Mouse (Mus musculus) heart, postnatal 0 days (tissue): ENCODE data around the gene Gm9999. TPM values are rescaled to one million over a fixed set of nuclear protein-coding genes. Genes with fewer than 3 reads are reported as not detected.

Source experiments
- ATAC-seq: fragments of 200-750 bp; cut with Nextera tagmentation; 2 replicates; pipeline ENCODE4 v1.8.0; 2017; ENCODE audit warnings: low read depth, moderate number of reproducible peaks, moderate library complexity; ENCODE audit not compliant: insufficient read depth
- DNase-seq: peaks from one replicate; pipeline ENCODE4 v3.0.0-alpha.2; 2016; ENCODE audit warnings: low spot score
- H3K27ac ChIP-seq: fragments of 300-500 bp; sonication (generic); 2 replicates; pipeline ENCODE4 v1.5.1; 2014; ENCODE audit warnings: low read depth, mild to moderate bottlenecking
- H3K27me3 ChIP-seq: fragments of 300-500 bp; sonication (generic); 2 replicates; pipeline ENCODE4 v1.6.1; 2014; ENCODE audit warnings: low read length, mixed read lengths; ENCODE audit not compliant: control insufficient read depth, insufficient read depth
- H3K36me3 ChIP-seq: fragments of 300-500 bp; sonication (generic); replicated peaks from 2 replicates; pipeline ENCODE4 v1.6.1; 2014; ENCODE audit warnings: low read length, mixed read lengths; ENCODE audit not compliant: control insufficient read depth, insufficient read depth
- H3K4me1 ChIP-seq: fragments of 300-500 bp; sonication (generic); 2 replicates; pipeline ENCODE4 v1.6.1; 2014; ENCODE audit warnings: antibody characterized with exemption; ENCODE audit not compliant: control insufficient read depth, insufficient read depth
- H3K4me2 ChIP-seq: fragments of 300-500 bp; sonication (generic); 2 replicates; pipeline ENCODE4 v1.6.1; 2014; ENCODE audit warnings: low read depth, mild to moderate bottlenecking, low read length, moderate library complexity
- H3K4me3 ChIP-seq: fragments of 300-500 bp; sonication (generic); 2 replicates; pipeline ENCODE4 v1.5.1; 2014; ENCODE audit warnings: low read depth, low read length
- H3K9ac ChIP-seq: fragments of 300-500 bp; sonication (generic); replicated peaks from 2 replicates; pipeline ENCODE4 v1.6.1; 2014; ENCODE audit warnings: low read depth, low read length, mixed read lengths
- H3K9me3 ChIP-seq: fragments of 300-500 bp; sonication (generic); replicated peaks from 2 replicates; pipeline ENCODE4 v1.6.1; 2016; ENCODE audit warnings: low read length; ENCODE audit not compliant: control insufficient read depth
- CTCF ChIP-seq: IDR thresholded peaks from 2 replicates; pipeline ENCODE4 v1.5.1; 2016; ENCODE audit warnings: antibody characterized with exemption, control low read depth, low read depth
- EP300 ChIP-seq: IDR thresholded peaks from 2 replicates; pipeline ENCODE4 v1.6.1; 2016; ENCODE audit warnings: antibody characterized with exemption, low read depth
- WGBS: fragments of 180-500 bp; shearing (Covaris S2); extraction: QIAGEN DNeasy Blood & Tissue Kit; methylation state at CpG from one replicate; pipeline ENCODE4 v1.1.7; 2014; 5-methylcytosine and 5-hydroxymethylcytosine counted together
- polyA plus RNA-seq: library from polyadenylated mRNA; unstranded; fragments of >200 nt; fragmentation: Nextera tagmentation; extraction: Ambion mirVana; gene quantifications from 2 replicates; pipeline ENCODE4 v1.2.1, GENCODE M21; 2015
- total RNA-seq: library from RNA; depleted of rRNA; stranded (reverse); fragments of >200 nt; gene quantifications from 2 replicates; pipeline ENCODE4 v1.2.3, GENCODE M21; 2014; ENCODE audit warnings: low replicate concordance; rRNA removed

Gene Gm9999
- total and polyA plus RNA-seq, 2 experiments from 2014 or later = not detected

DNA sequence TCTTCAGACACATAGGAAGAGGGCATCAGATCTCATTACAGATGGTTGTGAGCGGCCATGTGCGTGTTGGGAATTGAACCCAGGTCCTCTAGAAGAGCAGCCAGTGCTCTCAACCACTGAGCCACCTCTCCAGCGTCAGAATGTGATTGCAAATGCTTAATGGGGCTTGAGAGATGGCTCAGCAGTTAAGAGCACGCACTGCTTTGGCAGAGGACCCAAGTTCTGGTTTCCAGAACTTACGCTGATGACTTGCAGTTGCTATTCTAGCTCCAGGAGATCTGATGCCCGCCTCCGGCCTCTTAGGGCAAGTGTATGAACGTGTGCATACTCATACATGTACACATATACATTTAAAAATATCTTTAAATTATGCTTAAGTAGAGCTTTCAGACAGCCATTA is 52.0 kb downstream of the Gm9999 start:
- ATAC-seq = no peak
- no peak overlapping the region for H3K27ac ChIP-seq
- H3K9ac ChIP-seq = no peak overlapping the region
- no peak for DNase-seq
- no peak overlapping the region for H3K4me3 ChIP-seq
- WGBS = 69% methylated on average over 8 of the region's 8 CpGs
- no peaks in the 10 kb centered on the region for H3K27me3 ChIP-seq
- H3K36me3 ChIP-seq = no peaks in the 10 kb centered on the region
- no peaks in the 10 kb centered on the region for H3K4me1 ChIP-seq
- H3K9me3 ChIP-seq = no peaks in the 10 kb centered on the region
- TF ChIP-seq EP300 = no peak
- TF ChIP-seq CTCF = no peak
- H3K4me2 ChIP-seq = no peak overlapping the region

Other genes starting within 250 kb of the Gm9999 start
- not detected in 2 replicates for gene Saa1, start 240.6 kb upstream of the Gm9999 start, total RNA-seq
- gene Saa1, start 240.6 kb upstream of the Gm9999 start, polyA plus RNA-seq = not detected in 2 replicates
- gene Saa2, start 231.8 kb upstream of the Gm9999 start, total RNA-seq = not detected in 2 replicates
- gene Saa2, start 231.8 kb upstream of the Gm9999 start, polyA plus RNA-seq = not detected in 2 replicates
- 7.9 and 23.9 TPM in 2 replicates for gene Hps5, start 187.5 kb upstream of the Gm9999 start, total RNA-seq
- gene Hps5, start 187.5 kb upstream of the Gm9999 start, polyA plus RNA-seq = 5.6 and 6.3 TPM in 2 replicates
- 29.0 and 40.4 TPM in 2 replicates for gene Gtf2h1, start 187.5 kb upstream of the Gm9999 start, total RNA-seq
- gene Gtf2h1, start 187.5 kb upstream of the Gm9999 start, polyA plus RNA-seq = 22.8 and 24.0 TPM in 2 replicates
- gene Ldha, start 142.1 kb upstream of the Gm9999 start, total RNA-seq = 1,604 and 1,792 TPM in 2 replicates
- gene Ldha, start 142.1 kb upstream of the Gm9999 start, polyA plus RNA-seq = 1,609 and 1,727 TPM in 2 replicates
- not detected in 2 replicates for gene Ldhc, start 122.4 kb upstream of the Gm9999 start, total RNA-seq
- gene Ldhc, start 122.4 kb upstream of the Gm9999 start, polyA plus RNA-seq = not detected in 2 replicates
- 107 and 116 TPM in 2 replicates for gene Tsg101, start 63.6 kb upstream of the Gm9999 start, total RNA-seq
- gene Tsg101, start 63.6 kb upstream of the Gm9999 start, polyA plus RNA-seq = 160 and 164 TPM in 2 replicates
- gene Uevld, start 25.1 kb upstream of the Gm9999 start, total RNA-seq = 8.1 and 10.5 TPM in 2 replicates
- gene Uevld, start 25.1 kb upstream of the Gm9999 start, polyA plus RNA-seq = 4.4 TPM in 2 replicates
- 8.7 and 9.4 TPM in 2 replicates for gene Spty2d1, start 24.8 kb downstream of the Gm9999 start, total RNA-seq
- gene Spty2d1, start 24.8 kb downstream of the Gm9999 start, polyA plus RNA-seq = 7.7 and 7.8 TPM in 2 replicates
- gene Tmem86a, start 67.0 kb downstream of the Gm9999 start, total RNA-seq = 12.8 and 18.5 TPM in 2 replicates
- 32.0 and 32.3 TPM in 2 replicates for gene Tmem86a, start 67.0 kb downstream of the Gm9999 start, polyA plus RNA-seq
- gene Ptpn5, start 150.1 kb downstream of the Gm9999 start, total RNA-seq = not detected in 2 replicates
- gene Ptpn5, start 150.1 kb downstream of the Gm9999 start, polyA plus RNA-seq = not detected in 2 replicates
- not detected in 2 replicates for gene Mrgpra6, start 221.3 kb downstream of the Gm9999 start, total RNA-seq
- gene Mrgpra6, start 221.3 kb downstream of the Gm9999 start, polyA plus RNA-seq = not detected in 2 replicates